Mouse (Mus musculus) brain, adult 10 weeks (tissue): ENCODE measurements around the gene Ltc4s. TPM values are rescaled to one million over a fixed set of nuclear protein-coding genes. Genes with fewer than 3 reads are reported as not detected.

Experiments used
- polyA plus RNA-seq: library from polyadenylated mRNA; stranded (reverse); fragments of 350-450 nt; fragmentation: Illumina TruSeq; extraction: RNeasy Lipid Tissue Mini Kit (QIAGEN cat#74804); gene quantifications from one replicate; pipeline ENCODE4 v1.2.3, GENCODE M21; 2015; ENCODE audit warnings: low read depth, low replicate concordance

Gene Ltc4s
- polyA plus RNA-seq, result 7.8 TPM

GRCm38 (mm10) chr11:50238324-50238723 lies at the start of gene Ltc4s:
TSS of gene Ltc4s (minus strand) at chr11:50238616.

GRCm38 (mm10) chr11:50210505-50211151 lies 27.8 kb downstream of the Ltc4s start, which contains the start of the genes Sqstm1 and Mgat4b:
TSS of gene Sqstm1 (minus strand) at chr11:50210827.
TSS of gene Mgat4b (plus strand) at chr11:50210890.

Other genes with a start within 250 kb of the Ltc4s start
- 82.4 TPM for gene Rnf130, start 213.3 kb downstream of the Ltc4s start, polyA plus RNA-seq
- 93.4 TPM for gene Tbc1d9b, start 107.2 kb downstream of the Ltc4s start, polyA plus RNA-seq
- gene Mrnip, start 64.2 kb downstream of the Ltc4s start, polyA plus RNA-seq, result 22.1 TPM
- gene Sqstm1, start 27.8 kb downstream of the Ltc4s start, polyA plus RNA-seq, result 470 TPM
- 44.2 TPM for gene Mgat4b, start 27.7 kb downstream of the Ltc4s start, polyA plus RNA-seq
- 5.5 TPM for gene Maml1, start 53.7 kb upstream of the Ltc4s start, polyA plus RNA-seq
- 234 TPM for gene Canx, start 87.1 kb upstream of the Ltc4s start, polyA plus RNA-seq
- gene Cby3, start 115.8 kb upstream of the Ltc4s start, polyA plus RNA-seq, result not detected
- gene Hnrnph1, start 138.4 kb upstream of the Ltc4s start, polyA plus RNA-seq, result 285 TPM
- 31.6 TPM for gene Rufy1, start 192.5 kb upstream of the Ltc4s start, polyA plus RNA-seq